Mouse (Mus musculus) kidney, postnatal 0 days (tissue): ENCODE data around the gene Stk25. TPM values are rescaled to one million over a fixed set of nuclear protein-coding genes. Genes with fewer than 3 reads are reported as not detected.

Source experiments
- ATAC-seq: fragments of 200-750 bp; cut with Nextera tagmentation; replicated peaks from 2 replicates; pipeline ENCODE4 v1.8.0; 2017; ENCODE audit warnings: low read depth, moderate number of reproducible peaks, moderate TSS enrichment, moderate library complexity; ENCODE audit not compliant: low FRiP score
- DNase-seq: peaks from one replicate; pipeline ENCODE4 v3.0.0-alpha.2; 2016; ENCODE audit warnings: low spot score
- H3K27ac ChIP-seq: fragments of 300-500 bp; sonication (generic); 2 replicates; pipeline ENCODE4 v1.5.1; 2014; ENCODE audit warnings: mild to moderate bottlenecking
- H3K27me3 ChIP-seq: fragments of 300-500 bp; sonication (generic); 2 replicates; pipeline ENCODE4 v1.6.1; 2014; ENCODE audit warnings: low read length, mixed read lengths; ENCODE audit not compliant: insufficient read depth
- H3K36me3 ChIP-seq: fragments of 300-500 bp; sonication (generic); 2 replicates; pipeline ENCODE4 v1.6.1; 2014; ENCODE audit warnings: low read length, mixed read lengths; ENCODE audit not compliant: insufficient read depth
- H3K4me1 ChIP-seq: fragments of 300-500 bp; sonication (generic); replicated peaks from 2 replicates; pipeline ENCODE4 v1.6.1; 2014; ENCODE audit warnings: antibody characterized with exemption, low read length, mixed read lengths; ENCODE audit not compliant: insufficient read depth
- H3K4me2 ChIP-seq: fragments of 300-500 bp; sonication (generic); 2 replicates; pipeline ENCODE4 v1.6.1; 2014; ENCODE audit warnings: mild to moderate bottlenecking, low read length, moderate library complexity, mixed read lengths
- H3K4me3 ChIP-seq: fragments of 300-500 bp; sonication (generic); replicated peaks from 2 replicates; pipeline ENCODE4 v1.5.1; 2014; ENCODE audit warnings: low read depth, low read length
- H3K9ac ChIP-seq: fragments of 300-500 bp; sonication (generic); 2 replicates; pipeline ENCODE4 v1.6.1; 2014; ENCODE audit warnings: low read depth, low read length
- H3K9me3 ChIP-seq: fragments of 300-500 bp; sonication (generic); replicated peaks from 2 replicates; pipeline ENCODE4 v1.6.1; 2016; ENCODE audit warnings: low read length, inconsistent platforms, mixed read lengths
- CTCF ChIP-seq: IDR thresholded peaks from 2 replicates; pipeline ENCODE4 v1.5.1; 2016; ENCODE audit warnings: antibody characterized with exemption, low read depth, mild to moderate bottlenecking, moderate library complexity
- WGBS: fragments of 180-500 bp; shearing (Covaris S2); extraction: QIAGEN DNeasy Blood & Tissue Kit; methylation state at CpG from one replicate; pipeline ENCODE4 v1.1.7; 2014; 5-methylcytosine and 5-hydroxymethylcytosine counted together
- polyA plus RNA-seq: library from polyadenylated mRNA; unstranded; fragments of >200 nt; fragmentation: Nextera tagmentation; extraction: Ambion mirVana; gene quantifications from 2 replicates; pipeline ENCODE4 v1.2.1, GENCODE M21; 2015

Stk25 gene
- polyA plus RNA-seq, 1 experiment from 2014 or later, result 174 TPM

DNA sequence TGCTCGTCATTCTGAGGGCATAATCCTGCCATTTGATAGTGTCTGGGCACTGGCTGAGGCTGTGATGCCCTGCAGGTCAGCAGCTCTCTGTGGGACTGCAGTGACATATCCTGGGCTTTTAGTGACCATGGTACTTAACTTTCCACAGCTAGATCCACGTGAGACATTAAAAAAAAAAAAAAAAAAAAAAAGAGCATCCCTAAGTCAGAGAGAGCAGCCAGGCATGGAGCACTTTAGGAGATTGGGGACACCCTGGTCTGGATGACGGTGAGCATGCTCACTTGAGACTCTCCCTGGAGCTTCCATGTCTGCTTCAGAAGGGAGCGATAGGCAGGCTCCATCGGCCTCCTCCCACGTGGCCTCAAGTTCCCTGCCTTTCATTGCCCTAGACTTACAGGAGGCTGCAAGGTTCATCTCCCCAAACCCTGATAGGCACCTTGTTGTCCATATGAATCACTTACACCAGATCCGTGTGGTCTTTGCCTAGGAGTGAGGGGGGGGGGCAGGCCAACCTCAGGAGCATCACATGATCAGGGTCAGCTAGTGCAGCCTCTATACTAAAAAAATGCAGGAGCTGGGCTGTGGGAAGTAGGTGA lies 31.5 kb upstream of the Stk25 start:
- DNase-seq, result no peak
- ATAC-seq, result no peak
- H3K27ac ChIP-seq, result no peak overlapping the region
- H3K9ac ChIP-seq, result no peak overlapping the region
- TF ChIP-seq CTCF, result no peak
- H3K4me1 ChIP-seq, result no peaks in the 10 kb centered on the region; the same call in 1 of the 2 replicates
- 67% methylated on average over 7 of the region's 7 CpGs for WGBS
- H3K36me3 ChIP-seq, result 0 out of 2 replicates have a peak, but pooled peaks cover 12% of the 10 kb centered on the region
- H3K9me3 ChIP-seq, result no peaks in the 10 kb centered on the region
- no peak overlapping the region for H3K4me2 ChIP-seq
- no peaks in the 10 kb centered on the region for H3K27me3 ChIP-seq
- H3K4me3 ChIP-seq, result no peak overlapping the region

DNA sequence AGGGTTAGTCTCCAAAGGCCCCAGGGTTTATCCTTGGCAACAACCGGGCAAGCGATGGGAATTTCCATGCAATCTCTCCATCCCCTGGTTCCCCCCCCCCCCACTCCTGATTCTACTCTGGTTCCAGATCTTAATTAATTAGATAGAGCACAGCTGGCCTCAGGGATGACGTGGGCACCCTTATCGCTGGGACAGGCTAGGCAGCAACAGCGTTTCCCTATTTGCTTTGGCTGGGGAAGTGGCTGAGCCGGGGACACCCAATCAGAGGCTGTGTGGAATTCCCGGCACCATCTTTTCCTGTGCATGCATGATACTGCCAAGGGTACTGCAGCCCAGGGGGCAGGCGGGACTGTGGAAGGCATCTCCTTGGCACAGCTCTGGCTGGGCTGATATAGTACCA lies 29.7 kb upstream of the Stk25 start:
- 72% methylated on average over 8 of the region's 8 CpGs for WGBS
- Histone ChIP-seq H3K4me2 (peak overlapping the region; percentile 95), H3K4me1 (no peaks in the 10 kb centered on the region; the same call in 1 of the 2 replicates), H3K36me3 (0 out of 2 replicates have a peak, but pooled peaks cover 9% of the 10 kb centered on the region), H3K27ac (no peak overlapping the region), H3K27me3 (no peaks in the 10 kb centered on the region), H3K4me3 (no peak overlapping the region), H3K9ac (no peak overlapping the region), H3K9me3 (no peaks in the 10 kb centered on the region)
- TF ChIP-seq CTCF, result 0 out of 2 replicates have a peak, but pooled peaks have one; percentile 8
- peak; percentile 48 for DNase-seq
- no peak for ATAC-seq

DNA sequence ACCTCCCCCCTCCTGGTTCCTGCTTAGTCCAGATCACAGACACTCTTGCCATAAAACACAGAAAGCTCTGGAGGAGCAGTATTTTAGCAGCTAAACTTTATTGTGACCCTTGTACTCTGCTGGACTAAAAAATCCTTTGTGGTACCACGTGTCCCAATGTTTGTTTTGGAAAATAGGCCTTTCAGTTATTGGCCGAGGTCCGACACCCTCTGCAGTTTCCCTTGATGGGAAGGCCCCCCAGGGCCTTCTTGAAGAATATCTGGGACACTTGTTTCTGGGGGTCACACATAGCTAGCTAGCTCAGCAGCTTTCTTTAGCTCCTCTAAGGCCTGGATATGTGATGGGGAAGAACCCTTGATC lies 28.5 kb upstream of the Stk25 start:
- H3K36me3 ChIP-seq, result 0 out of 2 replicates have a peak, but pooled peaks cover 7% of the 10 kb centered on the region
- WGBS, result 35% methylated on average over 3 of the region's 3 CpGs
- H3K9ac ChIP-seq, result peak overlapping the region; percentile 85
- no peak for ATAC-seq
- H3K27ac ChIP-seq, result peak overlapping the region; percentile 89
- no peaks in the 10 kb centered on the region for H3K9me3 ChIP-seq
- no peaks in the 10 kb centered on the region for H3K27me3 ChIP-seq
- TF ChIP-seq CTCF, result no peak
- no peaks in the 10 kb centered on the region; the same call in 1 of the 2 replicates for H3K4me1 ChIP-seq
- peak overlapping the region; percentile 54 for H3K4me3 ChIP-seq
- peak overlapping the region; percentile 95 for H3K4me2 ChIP-seq
- no peak for DNase-seq

DNA sequence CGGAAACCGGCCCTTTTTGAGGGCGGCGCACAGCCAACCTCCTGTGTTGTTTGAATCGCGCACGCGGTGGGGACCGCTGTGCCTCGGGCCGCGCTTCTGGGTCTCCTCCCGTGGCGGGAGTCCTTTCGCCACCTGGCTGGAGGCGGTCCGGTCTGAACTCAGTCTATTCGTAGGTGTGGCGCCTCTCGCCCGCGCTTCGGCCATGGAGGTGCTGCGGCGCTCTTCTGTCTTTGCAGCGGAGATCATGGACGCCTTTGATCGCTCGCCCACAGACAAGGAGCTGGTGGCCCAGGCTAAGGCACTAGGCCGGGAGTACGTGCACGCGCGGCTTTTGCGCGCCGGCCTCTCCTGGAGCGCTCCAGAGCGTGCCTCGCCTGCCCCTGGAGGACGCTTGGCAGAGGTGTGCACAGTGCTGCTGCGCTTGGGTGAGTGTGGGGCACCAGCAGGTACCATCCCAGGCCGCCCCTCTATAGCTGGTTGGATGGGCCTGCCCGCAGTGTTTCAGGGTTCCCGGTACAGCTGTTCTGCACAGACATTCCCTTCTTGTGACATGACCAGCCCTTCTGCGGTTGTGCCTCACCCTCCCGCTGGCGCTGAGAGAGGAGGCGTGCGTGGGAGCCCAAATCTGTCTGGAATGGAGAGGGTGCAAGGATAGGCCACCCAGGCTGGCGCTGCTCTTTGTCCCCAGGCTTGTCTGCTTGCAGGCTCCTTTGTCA lies 27.9 kb upstream of the Stk25 start:
- Histone ChIP-seq H3K4me3 (peak overlapping the region; percentile 54), H3K36me3 (0 out of 2 replicates have a peak, but pooled peaks cover 5% of the 10 kb centered on the region), H3K4me1 (no peaks in the 10 kb centered on the region; the same call in 1 of the 2 replicates), H3K9me3 (no peaks in the 10 kb centered on the region), H3K27me3 (no peaks in the 10 kb centered on the region), H3K27ac (peak overlapping the region; percentile 89), H3K9ac (peak overlapping the region; percentile 85), H3K4me2 (peak overlapping the region; percentile 95)
- DNase-seq, result peak; percentile 85
- ATAC-seq, result peak; percentile 91
- WGBS, result 2% methylated on average over 51 of the region's 51 CpGs
- TF ChIP-seq CTCF, result peak; percentile 67

DNA sequence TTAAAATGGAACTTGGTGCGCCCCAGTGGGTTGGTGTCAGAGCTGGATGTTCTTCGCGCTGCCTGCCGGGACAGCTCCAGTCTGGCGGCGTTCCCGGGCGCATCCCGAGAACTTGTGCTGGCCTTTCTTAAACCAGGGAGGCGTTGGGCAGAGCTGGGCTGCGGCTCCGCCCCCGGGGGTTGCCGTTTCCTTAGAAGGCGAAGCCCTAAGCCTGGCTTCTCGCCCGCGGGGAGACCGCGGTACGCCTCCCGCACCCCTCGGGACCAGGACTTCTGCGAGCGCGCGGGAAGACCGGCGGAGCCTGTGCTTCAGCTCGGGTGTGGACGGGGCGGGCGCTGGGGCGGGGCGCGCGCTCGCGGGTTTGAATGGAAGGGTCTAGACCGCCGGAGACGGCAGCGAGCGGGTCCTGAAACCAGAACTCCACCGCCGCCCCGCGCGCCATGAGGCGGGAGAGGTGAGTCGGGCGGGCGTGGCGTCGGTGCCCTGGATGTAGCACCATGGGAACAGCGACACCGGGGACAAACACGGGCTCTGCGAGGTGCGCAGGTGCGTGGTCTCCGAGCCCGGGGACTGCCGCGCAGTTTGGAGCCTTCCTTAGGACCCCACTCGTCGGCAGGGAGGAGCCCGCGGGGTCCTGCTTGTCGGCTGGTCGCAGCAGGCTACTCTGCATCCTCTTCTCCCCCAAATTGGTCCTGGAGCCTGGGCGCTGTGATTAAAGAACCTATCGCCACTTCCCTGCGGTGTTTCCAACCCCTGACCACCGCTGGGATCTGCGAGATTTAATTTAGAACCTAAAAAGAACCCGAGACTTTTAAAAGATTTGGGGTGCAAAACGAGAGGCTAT lies 27.2 kb upstream of the Stk25 start, which contains the start of gene Bok:
Bok (plus strand) TSS at position 260 of the 844 bp plus-strand sequence.
- Histone ChIP-seq H3K27me3 (no peaks in the 10 kb centered on the region), H3K27ac (peak within 1 kb of the TSS; percentile 89), H3K9ac (peak within 1 kb of the TSS; percentile 85), H3K36me3 (0 out of 2 replicates have a peak, but pooled peaks cover 3% of the 10 kb centered on the region), H3K4me3 (peak within 1 kb of the TSS; percentile 54), H3K4me1 (no peaks in the 10 kb centered on the region; the same call in 1 of the 2 replicates), H3K9me3 (no peaks in the 10 kb centered on the region), H3K4me2 (peak within 1 kb of the TSS; percentile 95)
- WGBS, result under 1% methylated on average over 78 of the region's 78 CpGs
- ATAC-seq, result peak; percentile 9; the same call in 1 of the 2 replicates
- peak; percentile 88 for DNase-seq
- TF ChIP-seq CTCF, result no peak
